ENCODE assay signal across 20 mouse cellular contexts in the genomic region with DNA sequence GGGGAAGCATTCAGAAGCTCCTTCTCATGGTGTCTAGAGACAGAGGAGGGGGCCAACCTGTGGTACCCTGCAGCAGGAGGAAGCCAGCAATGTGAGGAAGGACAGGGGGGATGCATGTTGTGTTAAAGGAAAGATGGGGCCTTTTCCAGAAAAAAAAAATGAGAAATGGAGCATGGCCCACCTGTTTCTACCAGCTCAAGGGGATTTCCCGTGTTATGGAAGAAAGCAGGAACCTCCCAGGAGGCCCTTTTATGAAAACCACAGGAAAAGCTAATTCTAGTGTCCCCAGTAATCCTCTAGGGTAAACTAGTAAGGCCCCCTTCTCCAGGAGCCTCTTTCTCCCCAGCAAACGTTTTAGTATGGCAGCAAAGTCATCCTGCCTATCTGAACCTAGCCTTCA.
DNase-seq lines count a peak whose midpoint lies in the region; ATAC-seq and TF ChIP-seq lines count a peak whose summit lies in the region.
"Had no signal": no experiment of that assay in that cellular context is flagged by ENCODE, and none has a peak within 500 bp of the region (broad histone marks: within the 10 kb centered on the region; RNA-seq: fewer than 3 reads in every experiment).

No protein-coding gene starts in this region.

- H3K4me1 ChIP-seq in heart, embryonic 10.5 days: peaks cover 19% of the 10 kb centered on the region; the same call in 1 of the 2 replicates
- H3K4me1 ChIP-seq in heart, embryonic 11.5 days (ENCODE audit: control insufficient read depth, insufficient read depth, low read length): peaks cover 7% of the 10 kb centered on the region
- H3K4me1 ChIP-seq in hindbrain, embryonic 14.5 days (replicated peaks; ENCODE audit: control insufficient read depth, insufficient read depth, low read length): no peaks in the 10 kb centered on the region
- no peaks in the 10 kb centered on the region for H3K4me1 ChIP-seq in hindbrain, embryonic 11.5 days (replicated peaks; ENCODE audit: control insufficient read depth, insufficient read depth, low read length)
- peaks cover 0 to 38% of the 10 kb centered on the region in 2 experiments; a peak in 2 of 4 replicates for H3K4me1 ChIP-seq in CH12.LX (ENCODE audit: control insufficient read depth in 1 of 2, insufficient read depth in 2 of 2)
- peaks cover 12% of the 10 kb centered on the region for H3K4me1 ChIP-seq in limb, embryonic 15.5 days
- H3K4me1 ChIP-seq: embryonic facial prominence, embryonic 10.5 days had no signal

- H3K4me3 ChIP-seq in heart, embryonic 10.5 days: no peak overlapping the region
- H3K4me3 ChIP-seq in heart, embryonic 11.5 days (ENCODE audit: low read depth, low read length): no peak overlapping the region
- no peak overlapping the region for H3K4me3 ChIP-seq in hindbrain, embryonic 14.5 days (replicated peaks; ENCODE audit: low read length)
- no peak overlapping the region for H3K4me3 ChIP-seq in hindbrain, embryonic 11.5 days (ENCODE audit: low read depth, low read length)
- no peak overlapping the region for H3K4me3 ChIP-seq in CH12.LX (replicated peaks in 1 of 3; ENCODE audit: low read depth in 2 of 3, low read length in 2 of 3, poor library complexity in 1 of 3)
- no peak overlapping the region for H3K4me3 ChIP-seq in limb, embryonic 15.5 days
- H3K4me3 ChIP-seq: embryonic facial prominence, embryonic 10.5 days; heart, embryonic 13.5 days had no signal

- dilution Hi-C loops in CH12.LX (cut with MboI; ENCODE audit: extremely low pct_ligation_motif_present, extremely low pct_unique_long_range_greater_than_20kb, low sequenced_read_pairs): no loop called here

- no peaks in the 10 kb centered on the region for H3K9me3 ChIP-seq in heart, embryonic 10.5 days
- H3K9me3 ChIP-seq in heart, embryonic 11.5 days (replicated peaks; ENCODE audit: control insufficient read depth, low read length): no peaks in the 10 kb centered on the region
- no peaks in the 10 kb centered on the region for H3K9me3 ChIP-seq in hindbrain, embryonic 14.5 days (ENCODE audit: control insufficient read depth, low read length)
- no peaks in the 10 kb centered on the region for H3K9me3 ChIP-seq in hindbrain, embryonic 11.5 days (ENCODE audit: control insufficient read depth, low read length)
- no peaks in the 10 kb centered on the region for H3K9me3 ChIP-seq in CH12.LX (replicated peaks; ENCODE audit: low read length)
- H3K9me3 ChIP-seq in limb, embryonic 15.5 days: no peaks in the 10 kb centered on the region
- H3K9me3 ChIP-seq: embryonic facial prominence, embryonic 10.5 days; heart, embryonic 13.5 days had no signal

- H3K27me3 ChIP-seq in heart, embryonic 10.5 days (ENCODE audit: insufficient read depth, poor library complexity, severe bottlenecking): peaks cover 11% of the 10 kb centered on the region; the same call in 1 of the 2 replicates
- no peaks in the 10 kb centered on the region for H3K27me3 ChIP-seq in heart, embryonic 11.5 days (ENCODE audit: control insufficient read depth, insufficient read depth, low read length)
- H3K27me3 ChIP-seq in hindbrain, embryonic 14.5 days (ENCODE audit: control insufficient read depth, insufficient read depth, low read length): no peaks in the 10 kb centered on the region
- no peaks in the 10 kb centered on the region for H3K27me3 ChIP-seq in hindbrain, embryonic 11.5 days (ENCODE audit: control insufficient read depth, insufficient read depth, low read length)
- H3K27me3 ChIP-seq in CH12.LX (replicated peaks): no peaks in the 10 kb centered on the region
- no peaks in the 10 kb centered on the region for H3K27me3 ChIP-seq in limb, embryonic 15.5 days
- H3K27me3 ChIP-seq: Patski had no signal

- 55% methylated on average over 2 of the region's 2 CpGs for WGBS in heart, embryonic 10.5 days
- WGBS in heart, embryonic 11.5 days (ENCODE audit: insufficient replicate concordance): 46% methylated on average over 2 of the region's 2 CpGs
- WGBS in hindbrain, embryonic 14.5 days: 62% methylated on average over 2 of the region's 2 CpGs
- 65% methylated on average over 2 of the region's 2 CpGs for WGBS in hindbrain, embryonic 11.5 days
- 26% methylated on average over 2 of the region's 2 CpGs for WGBS in limb, embryonic 15.5 days

- TF ChIP-seq EP300 in CH12.LX (IDR thresholded peaks at IDR 0.05; ENCODE audit: low read length): peak; percentile 81

- DNase-seq in heart, embryonic 10.5 days (ENCODE audit: low spot score): no peak
- no peak for DNase-seq in hindbrain, embryonic 14.5 days (ENCODE audit: low spot score)
- DNase-seq in hindbrain, embryonic 11.5 days (ENCODE audit: low spot score): no peak
- DNase-seq in CH12.LX (ENCODE audit: extremely low read depth): peak; percentile 51
- no peak for DNase-seq in adrenal gland, postnatal 10 days
- DNase-seq: adrenal gland, postnatal 25 days; cerebellum, adult 18-20 months; cerebellum, adult 9-11 months; cerebellum, postnatal 36 days; heart, adult 18-20 months; heart, postnatal 10 days; heart, postnatal 4 days had no signal

- TF ChIP-seq RAD21 in CH12.LX (IDR thresholded peaks at IDR 0.05; ENCODE audit: low read depth, low read length): no peak

- H3K79me2 ChIP-seq in CH12.LX (replicated peaks; ENCODE audit: control insufficient read depth, extremely low read depth, insufficient read depth, poor library complexity, severe bottlenecking): no peaks in the 10 kb centered on the region

- TF ChIP-seq CTCF in CH12.LX (conservative IDR thresholded peaks at IDR 0.05 in 1 of 2, IDR thresholded peaks at IDR 0.05 in 1 of 2; ENCODE audit: low read depth in 2 of 2, low read length in 2 of 2): no peak

- in situ Hi-C loops in CH12.LX (cut with MboI; ENCODE audit: low pct_ligation_motif_present, low pct_unique_long_range_greater_than_20kb, low sequenced_read_pairs): no loop called here

- no peak overlapping the region for H3K9ac ChIP-seq in heart, embryonic 11.5 days (ENCODE audit: low read depth, low read length)
- H3K9ac ChIP-seq in hindbrain, embryonic 14.5 days: no peak overlapping the region
- no peak overlapping the region for H3K9ac ChIP-seq in hindbrain, embryonic 11.5 days (ENCODE audit: low read depth, low read length)
- no peak overlapping the region for H3K9ac ChIP-seq in CH12.LX (ENCODE audit: insufficient read depth, low read depth)
- H3K9ac ChIP-seq in limb, embryonic 15.5 days: no peak overlapping the region
- H3K9ac ChIP-seq: heart, embryonic 13.5 days had no signal

- TF ChIP-seq POLR2A in CH12.LX (IDR thresholded peaks at IDR 0.05; ENCODE audit: low read depth, low read length): no peak

- peak overlapping the region; percentile 25; the same call in 1 of the 2 replicates for H3K27ac ChIP-seq in heart, embryonic 10.5 days
- no peak overlapping the region for H3K27ac ChIP-seq in heart, embryonic 11.5 days (ENCODE audit: low read depth, low read length)
- 0 out of 2 replicates have a peak overlapping the region, but pooled peaks have one; percentile 52 for H3K27ac ChIP-seq in hindbrain, embryonic 14.5 days
- no peak overlapping the region for H3K27ac ChIP-seq in hindbrain, embryonic 11.5 days (ENCODE audit: low read depth, low read length)
- H3K27ac ChIP-seq in CH12.LX (ENCODE audit: insufficient read depth, low read depth): no peak overlapping the region; the same call in 1 of the 2 replicates
- 0 out of 2 replicates have a peak overlapping the region, but pooled peaks have one; percentile 18 for H3K27ac ChIP-seq in limb, embryonic 15.5 days
- H3K27ac ChIP-seq: embryonic facial prominence, embryonic 10.5 days had no signal

- no peak overlapping the region for H3K4me2 ChIP-seq in heart, embryonic 11.5 days
- no peak overlapping the region for H3K4me2 ChIP-seq in hindbrain, embryonic 14.5 days (replicated peaks)
- H3K4me2 ChIP-seq in hindbrain, embryonic 11.5 days (replicated peaks; ENCODE audit: low read depth, low read length): no peak overlapping the region
- H3K4me2 ChIP-seq in CH12.LX (ENCODE audit: insufficient read depth, low read depth, poor library complexity, severe bottlenecking): no peak overlapping the region; the same call in 1 of the 2 replicates
- no peak overlapping the region for H3K4me2 ChIP-seq in limb, embryonic 15.5 days
- H3K4me2 ChIP-seq: heart, embryonic 13.5 days had no signal

- H3K36me3 ChIP-seq in heart, embryonic 10.5 days: no peaks in the 10 kb centered on the region
- H3K36me3 ChIP-seq in heart, embryonic 11.5 days (ENCODE audit: control insufficient read depth, insufficient read depth, low read length): no peaks in the 10 kb centered on the region
- H3K36me3 ChIP-seq in hindbrain, embryonic 14.5 days (replicated peaks; ENCODE audit: control insufficient read depth, insufficient read depth): no peaks in the 10 kb centered on the region
- H3K36me3 ChIP-seq in hindbrain, embryonic 11.5 days (ENCODE audit: control insufficient read depth, insufficient read depth, low read length): no peaks in the 10 kb centered on the region
- no peaks in the 10 kb centered on the region for H3K36me3 ChIP-seq in CH12.LX (replicated peaks in 1 of 2; ENCODE audit: control insufficient read depth in 1 of 2, insufficient read depth in 1 of 2, low read length in 1 of 2)
- no peaks in the 10 kb centered on the region for H3K36me3 ChIP-seq in limb, embryonic 15.5 days
- H3K36me3 ChIP-seq: embryonic facial prominence, embryonic 10.5 days; heart, embryonic 13.5 days had no signal

- ATAC-seq in heart, embryonic 11.5 days (replicated peaks; ENCODE audit: insufficient number of reproducible peaks, low FRiP score, low TSS enrichment): no peak
- ATAC-seq in hindbrain, embryonic 14.5 days (ENCODE audit: low FRiP score): no peak
- no peak for ATAC-seq in hindbrain, embryonic 11.5 days (ENCODE audit: low FRiP score)
- ATAC-seq in limb, embryonic 15.5 days (ENCODE audit: insufficient number of reproducible peaks, low FRiP score, low TSS enrichment, low read depth): no peak
- ATAC-seq: activated CD4-positive, CD25-positive, alpha-beta regulatory T cell, adult 4 months; forebrain, embryonic 14.5 days; intestine, embryonic 16.5 days; Patski had no signal

TF ChIP-seq in CH12.LX, 34 proteins besides CTCF, POLR2A, EP300 and RAD21 (continues in another document):
- TF ChIP-seq MAZ (IDR thresholded peaks at IDR 0.05; ENCODE audit: low read depth, low read length): no peak
- TF ChIP-seq TCF12 (IDR thresholded peaks at IDR 0.05; ENCODE audit: low read depth, low read length): peak; percentile 55; the same call in 1 of the 2 replicates
- TF ChIP-seq ETS1 (conservative IDR thresholded peaks at IDR 0.05; ENCODE audit: low read depth, low read length): peak; percentile 62; the same call in 1 of the 2 replicates
- no peak for TF ChIP-seq PAX5 (IDR thresholded peaks at IDR 0.05; ENCODE audit: low read length)
- no peak for TF ChIP-seq ZC3H11A (IDR thresholded peaks at IDR 0.05; ENCODE audit: low read depth, low read length)
- TF ChIP-seq GABPA (IDR thresholded peaks at IDR 0.05; ENCODE audit: insufficient replicate concordance, low read depth, low read length): no peak
- no peak for TF ChIP-seq RCOR1 (conservative IDR thresholded peaks at IDR 0.05; ENCODE audit: low read depth, low read length)
- no peak for TF ChIP-seq TBP (conservative IDR thresholded peaks at IDR 0.05; ENCODE audit: low read depth, low read length)
- TF ChIP-seq CHD1 (IDR thresholded peaks at IDR 0.05; ENCODE audit: low read depth, low read length): no peak
- no peak for TF ChIP-seq MXI1 (IDR thresholded peaks at IDR 0.05; ENCODE audit: low read depth, low read length)
- TF ChIP-seq NRF1 (IDR thresholded peaks at IDR 0.05; ENCODE audit: low read depth, low read length): no peak

Comparison
In these comparisons a context has a peak if more than half of its experiments do, and no peak if none do; other contexts are left out.
1. H3K27ac ChIP-seq: peak in heart, embryonic 10.5 days (single experiment), hindbrain, embryonic 14.5 days (single experiment) and limb, embryonic 15.5 days (single experiment); none in heart, embryonic 11.5 days (single experiment), hindbrain, embryonic 11.5 days (single experiment) and CH12.LX (single experiment).